Mouse (Mus musculus) thymus, postnatal 36 days (tissue): ENCODE data around the gene Hgfac.

Source experiments
- DNase-seq, 2 experiments: peaks; one replicate each; pipeline ENCODE4 v3.0.0; 2022; ENCODE audit warnings: mixed read lengths in 2 of 2

The Hgfac gene

DNA sequence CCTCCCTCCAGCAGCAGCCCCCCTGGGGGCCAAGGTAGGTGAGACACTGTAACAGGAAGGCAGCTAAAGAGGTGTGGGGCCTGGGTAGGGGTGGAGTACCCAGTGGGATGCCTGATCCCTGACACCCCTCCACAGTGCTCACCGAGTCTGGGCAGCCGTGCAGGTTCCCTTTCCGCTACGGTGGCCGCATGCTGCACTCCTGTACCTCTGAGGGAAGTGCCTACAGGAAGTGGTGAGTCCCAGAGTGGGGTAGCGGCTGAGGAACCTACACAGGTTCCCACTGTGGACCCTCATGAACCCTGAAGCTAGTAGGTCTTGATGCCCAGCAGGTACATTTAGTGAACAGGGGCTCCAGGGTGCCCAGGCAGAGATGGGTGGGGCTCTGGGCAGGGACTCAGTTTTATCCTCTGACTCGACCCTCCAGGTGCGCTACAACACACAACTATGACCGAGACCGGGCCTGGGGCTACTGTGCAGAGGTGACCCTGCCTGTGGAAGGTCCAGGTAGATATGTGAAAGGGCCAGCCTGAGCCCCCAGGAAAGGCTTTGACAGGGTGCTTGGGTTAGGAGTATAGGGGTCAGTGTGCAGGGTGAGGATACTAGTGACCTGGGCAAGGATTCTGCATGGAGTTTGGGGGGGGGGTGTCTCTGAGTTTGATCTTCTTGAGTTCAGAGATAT is 1.3 kb downstream of the Hgfac start:
- peak; percentile 47 to 66 for DNase-seq

DNA sequence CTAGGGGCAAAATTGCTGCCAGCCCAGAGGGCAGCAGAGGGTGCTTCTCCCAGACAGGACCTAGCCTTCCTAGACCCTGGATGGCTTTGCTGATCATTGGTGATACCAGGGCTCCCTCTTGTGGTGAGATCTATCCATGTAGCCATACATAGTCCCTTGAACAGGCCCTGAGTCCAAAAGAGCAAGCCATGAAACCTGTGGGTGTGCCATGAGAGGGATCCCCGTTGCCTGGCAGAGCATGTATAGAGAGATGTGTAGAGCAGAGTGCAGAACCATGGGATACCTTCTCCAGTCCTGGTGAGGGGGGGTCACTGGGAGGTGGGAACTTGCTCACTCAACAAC is 1.8 kb downstream of the Hgfac start:
- peak; percentile 61 for DNase-seq

DNA sequence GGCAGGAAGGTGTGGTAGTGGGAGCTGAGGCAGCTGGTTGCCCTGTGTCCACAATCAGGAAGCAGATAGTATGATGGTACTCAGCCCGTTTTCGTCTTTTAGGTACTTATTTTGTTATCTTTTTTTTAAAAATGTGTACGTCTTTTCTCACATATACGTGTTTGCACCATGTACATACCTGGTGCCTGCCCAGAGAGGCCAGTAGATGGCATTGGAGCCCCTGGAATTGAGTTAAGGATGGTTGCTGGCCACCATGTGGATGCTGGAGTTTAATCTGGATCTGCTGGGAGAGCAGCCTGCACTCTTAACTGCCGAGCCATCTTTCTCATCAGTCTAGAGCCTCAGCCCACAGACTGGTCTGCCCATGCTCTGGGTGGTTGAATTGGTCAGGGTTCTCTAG is 9.2 kb downstream of the Hgfac start:
- DNase-seq: no peak

DNA sequence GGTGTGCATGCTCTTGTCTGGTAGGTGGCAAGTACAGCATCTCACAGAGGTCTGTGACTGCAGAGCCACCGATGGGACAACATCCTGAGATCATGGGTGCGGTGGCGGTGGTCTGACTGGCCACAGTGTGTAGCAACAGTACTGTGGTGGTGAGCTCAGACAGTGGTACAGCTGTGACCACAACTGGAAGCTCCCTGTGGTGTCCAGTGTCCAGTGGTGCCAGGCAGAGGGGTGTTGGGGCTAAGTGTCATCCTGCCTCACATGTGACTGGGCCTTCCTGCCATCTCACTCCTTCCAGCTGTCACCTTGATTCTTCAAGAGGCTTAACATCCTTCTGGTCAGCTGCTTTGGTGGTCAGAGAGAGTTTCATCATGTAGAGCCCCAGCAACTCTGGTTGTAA is 13.3 kb downstream of the Hgfac start:
- no peak for DNase-seq

DNA sequence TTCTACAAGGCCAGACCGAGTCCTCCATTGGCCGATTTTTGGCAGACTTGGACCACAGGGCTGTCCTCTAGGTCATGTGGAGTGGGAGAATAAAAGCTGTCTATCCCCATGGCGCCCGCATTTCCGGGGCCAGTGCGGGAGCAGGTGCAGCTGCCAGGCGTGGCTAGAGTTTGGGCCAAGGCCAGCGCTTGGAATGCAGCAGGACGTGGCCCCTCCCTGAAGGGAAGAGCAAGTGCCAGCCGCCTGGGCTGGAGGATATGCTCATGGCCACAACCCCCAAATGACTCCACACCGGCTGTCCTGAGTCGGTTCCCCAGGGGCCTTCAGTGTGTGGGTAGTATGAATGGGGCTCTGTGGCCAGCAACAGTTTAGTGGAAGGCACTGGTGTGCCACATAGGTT is 13.8 kb downstream of the Hgfac start:
- no peak for DNase-seq

DNA sequence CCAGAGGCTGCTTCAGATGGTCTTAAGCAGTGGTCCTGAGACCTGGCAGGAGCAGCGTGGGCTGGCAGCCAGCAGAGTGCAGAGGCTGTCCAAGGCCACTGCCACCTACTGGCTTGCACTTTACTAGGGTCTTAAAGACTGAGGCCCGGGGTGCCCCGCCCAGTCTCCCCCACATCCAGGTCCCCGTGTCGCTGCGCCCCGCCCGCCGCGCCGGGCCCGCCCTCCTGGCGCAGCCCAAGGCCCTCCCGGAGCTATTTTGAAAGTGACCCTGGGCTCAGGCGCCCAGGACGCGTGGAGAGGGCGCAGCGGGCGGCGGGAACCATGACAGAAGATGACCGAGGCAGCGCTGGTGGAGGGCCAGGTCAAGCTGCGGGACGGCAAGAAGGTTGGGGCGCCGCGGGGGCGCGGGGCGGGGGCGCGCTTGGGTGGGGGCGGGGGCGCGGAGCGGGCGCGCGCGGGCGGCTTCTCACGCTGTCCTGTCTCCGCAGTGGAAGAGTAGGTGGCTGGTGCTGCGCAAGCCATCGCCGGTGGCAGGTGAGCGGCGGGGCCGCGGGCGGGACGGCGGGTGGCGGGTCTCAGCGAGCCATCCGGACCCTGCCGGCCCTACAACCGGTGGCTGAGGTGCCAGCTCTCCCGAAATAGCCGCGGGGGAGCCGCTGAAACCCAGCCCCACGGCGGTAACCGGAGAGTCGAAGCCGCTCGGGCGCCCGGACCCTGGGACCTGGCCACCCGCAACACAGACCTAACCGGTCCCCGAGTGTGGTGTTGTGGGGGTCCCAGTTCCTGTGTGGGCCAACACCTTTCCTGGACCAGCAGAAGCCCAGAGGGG is 15.5 kb downstream of the Hgfac start, which contains the start of gene Dok7:
Gene Dok7 (plus strand): TSS at position 163 of the 829 bp plus-strand sequence.
- DNase-seq: peak; percentile 58 to 72

DNA sequence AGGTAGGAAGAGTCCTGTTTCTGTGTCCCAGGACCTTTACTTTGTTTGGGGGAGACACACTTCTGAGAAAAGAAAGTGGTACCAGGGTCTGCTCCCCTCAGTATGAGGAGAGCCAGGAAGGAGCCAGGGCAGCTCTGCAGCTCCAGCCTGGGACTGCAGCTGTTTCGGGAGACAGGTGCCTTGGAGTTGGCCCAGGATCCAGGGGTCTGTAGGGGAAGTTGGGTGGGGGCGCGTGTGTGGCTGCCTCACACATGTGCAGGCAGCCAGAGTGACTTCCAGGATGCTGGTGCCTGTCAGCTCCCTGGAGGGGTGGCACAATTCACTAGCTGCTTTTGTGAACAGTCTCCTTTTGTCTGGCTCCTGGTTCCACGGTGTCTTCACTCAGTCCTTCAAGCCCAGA is 16.3 kb downstream of the Hgfac start:
- DNase-seq: no peak

DNA sequence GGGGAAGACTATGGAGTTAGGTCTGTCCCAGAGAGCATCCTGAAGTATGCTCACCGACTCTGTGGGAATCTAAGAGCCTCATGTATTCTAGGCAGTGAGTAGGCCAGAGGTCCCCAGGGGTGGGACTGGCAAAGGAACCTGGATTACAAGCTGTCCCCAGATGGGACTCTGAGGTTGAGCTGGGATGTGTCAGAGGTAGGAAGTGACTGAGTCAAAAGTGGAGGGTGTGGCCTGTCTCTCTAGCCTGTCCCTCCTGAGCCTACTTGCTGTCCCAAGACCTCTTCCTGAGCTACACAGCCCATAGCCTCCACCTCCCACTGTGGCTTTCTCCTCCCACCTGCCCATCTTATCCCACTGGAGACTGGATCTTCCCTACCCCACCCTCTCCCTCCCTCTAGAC is 16.9 kb downstream of the Hgfac start:
- no peak for DNase-seq

DNA sequence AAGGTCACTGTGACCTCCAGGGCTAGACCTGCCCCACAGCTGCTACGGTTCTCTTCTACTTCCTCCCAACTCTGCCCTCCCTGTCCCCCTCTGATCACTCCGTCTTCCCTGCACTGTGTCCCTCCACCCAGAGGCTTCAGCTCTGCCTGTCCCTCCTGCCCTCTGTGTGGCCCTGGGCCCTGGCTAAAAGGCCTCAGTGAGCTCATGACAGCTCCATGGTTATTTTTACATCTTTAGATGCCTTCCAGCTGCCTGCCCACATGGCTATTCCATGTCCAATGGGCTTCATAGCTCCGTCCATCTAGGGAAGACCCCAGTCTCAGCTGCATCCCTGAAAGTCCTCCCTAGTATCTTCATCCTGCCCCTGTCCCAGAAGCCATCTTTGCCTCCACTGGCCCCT is 18.8 kb downstream of the Hgfac start:
- DNase-seq: no peak

DNA sequence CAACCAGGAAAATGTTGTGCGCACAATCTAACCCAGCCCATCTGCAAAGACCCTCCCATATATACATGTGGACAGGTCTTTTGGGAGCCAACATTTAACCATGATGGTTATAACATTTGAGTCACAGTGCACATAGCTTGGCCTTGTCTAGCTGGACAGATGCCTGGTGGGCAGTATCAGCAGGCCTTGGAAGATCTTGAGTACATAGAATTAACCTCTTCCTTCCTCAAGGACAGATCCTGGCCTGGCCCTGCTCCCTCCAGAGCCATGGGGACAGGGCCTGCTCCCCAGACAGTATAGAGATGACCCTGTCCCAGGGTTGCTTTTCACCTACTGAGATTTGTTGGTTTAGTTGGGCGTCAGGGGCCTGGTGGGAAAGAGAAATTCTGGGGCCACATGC is 28.5 kb downstream of the Hgfac start:
- DNase-seq: no peak

DNA sequence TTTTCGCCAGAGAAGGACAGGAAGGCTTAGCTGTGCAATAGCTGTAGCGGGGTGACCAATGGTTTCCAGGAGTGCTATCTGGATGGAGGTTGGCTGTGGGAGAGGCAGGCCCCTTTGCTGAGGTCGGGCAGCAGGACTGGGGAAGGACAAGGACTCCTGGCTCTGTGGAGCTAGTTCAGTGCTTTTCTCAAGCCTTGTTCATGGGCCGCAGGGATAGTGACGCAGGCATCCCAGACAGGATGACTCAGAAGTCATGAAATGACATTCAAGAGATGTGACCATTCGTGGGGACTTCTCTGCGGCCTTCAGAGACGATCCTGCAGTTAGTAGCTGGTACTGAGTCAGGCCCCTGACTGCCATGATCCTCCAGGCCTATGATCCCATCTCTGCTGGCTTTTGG is 29.0 kb downstream of the Hgfac start:
- DNase-seq: no peak

DNA sequence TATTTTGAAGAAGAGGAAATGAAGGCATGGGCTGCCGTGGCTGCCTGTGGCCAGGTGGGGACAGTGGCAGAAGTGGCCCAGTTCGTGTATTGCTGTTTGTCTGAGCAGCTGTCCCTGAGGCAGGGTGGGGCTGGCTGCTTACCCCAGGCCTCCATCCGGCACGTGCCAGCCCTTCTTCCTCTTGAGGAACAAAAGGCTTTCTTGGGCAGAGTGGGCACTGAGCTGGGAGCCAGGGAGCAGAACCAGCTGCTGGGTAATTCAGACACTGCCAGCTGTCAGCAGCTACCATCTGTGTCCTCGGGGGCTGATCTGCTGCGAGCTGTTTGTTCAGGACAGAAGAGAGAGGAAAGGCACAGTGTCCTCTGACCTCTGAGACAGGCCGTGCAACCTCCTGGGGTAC is 29.6 kb downstream of the Hgfac start:
- no peak for DNase-seq

DNA sequence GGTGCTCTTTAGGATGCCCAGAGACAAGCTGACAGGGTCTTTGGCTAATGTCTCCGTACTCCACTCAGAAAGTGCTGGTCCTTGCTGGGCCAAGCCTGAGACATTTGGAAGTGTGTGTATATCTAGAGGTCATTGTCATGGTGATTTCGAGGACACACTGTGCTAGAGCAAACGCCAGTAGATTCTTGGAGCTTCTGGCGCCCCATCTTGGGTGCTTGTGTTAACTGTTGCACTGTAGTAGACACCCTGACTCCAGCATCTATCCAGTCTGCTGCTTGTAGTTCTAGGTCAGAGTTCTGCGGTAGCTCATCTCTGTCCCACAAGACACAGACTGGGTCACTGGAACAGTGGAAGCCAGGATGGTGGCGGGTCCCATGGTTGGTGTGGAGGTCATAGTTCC is 30.5 kb downstream of the Hgfac start:
- DNase-seq: no peak

DNA sequence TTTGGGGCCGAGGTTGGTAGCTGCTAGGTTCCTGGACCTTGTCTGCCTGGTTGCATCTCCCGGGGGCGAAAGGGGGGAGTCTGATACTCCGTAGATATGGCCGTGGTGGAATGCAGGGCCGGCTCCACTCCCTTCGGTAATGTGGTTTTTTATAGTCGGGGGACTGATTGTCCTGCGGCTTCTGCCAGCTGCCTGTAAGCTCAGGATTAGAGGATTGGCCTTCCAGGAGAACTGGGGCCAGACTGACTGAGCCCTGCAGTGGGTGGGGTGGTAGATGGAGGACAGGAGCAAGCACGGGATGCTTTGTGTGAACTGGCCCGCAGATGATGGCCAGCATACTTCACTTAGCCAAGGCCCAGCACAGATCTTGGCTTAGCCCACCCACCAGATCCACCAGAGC is 31.9 kb downstream of the Hgfac start:
- DNase-seq: no peak

DNA sequence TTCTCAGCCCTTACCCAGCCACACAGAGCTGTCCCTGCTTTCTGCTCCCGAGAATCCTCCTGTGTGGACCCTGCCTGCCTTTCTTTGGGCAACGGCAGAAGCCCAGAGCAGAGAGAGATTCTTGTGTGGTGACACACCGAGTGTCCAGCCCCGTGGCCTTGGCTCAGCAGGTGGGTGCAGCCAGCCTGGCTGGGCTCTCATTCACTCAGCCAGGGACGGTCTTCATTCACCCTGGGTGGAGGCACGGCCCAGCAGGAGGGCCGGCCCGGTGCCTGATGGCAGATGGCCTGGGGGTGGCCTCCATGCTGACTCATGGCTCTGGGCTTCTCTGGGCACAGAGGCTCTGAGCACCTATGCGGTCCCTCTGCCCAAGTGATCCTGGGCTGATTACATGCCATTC is 32.7 kb downstream of the Hgfac start:
- no peak for DNase-seq

DNA sequence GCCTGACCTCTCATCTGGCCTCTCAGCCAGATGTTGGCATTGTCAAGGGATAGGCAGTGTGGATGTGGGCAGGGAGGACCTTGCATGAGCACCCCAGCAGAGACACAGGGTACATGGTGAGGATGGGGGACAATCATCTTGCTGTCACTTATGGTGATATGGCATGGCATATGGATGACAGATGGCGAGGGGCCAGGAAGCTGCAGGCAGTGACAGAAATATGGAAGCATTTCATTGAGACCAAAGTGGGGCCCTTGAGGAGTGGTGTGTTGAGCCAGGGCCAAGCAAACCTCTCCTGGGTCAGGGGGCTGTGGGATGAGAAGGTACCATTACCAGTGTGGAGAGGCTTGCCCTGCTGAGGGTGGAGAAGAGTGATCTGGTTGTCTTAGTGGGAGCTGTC is 35.1 kb downstream of the Hgfac start:
- DNase-seq: no peak

DNA sequence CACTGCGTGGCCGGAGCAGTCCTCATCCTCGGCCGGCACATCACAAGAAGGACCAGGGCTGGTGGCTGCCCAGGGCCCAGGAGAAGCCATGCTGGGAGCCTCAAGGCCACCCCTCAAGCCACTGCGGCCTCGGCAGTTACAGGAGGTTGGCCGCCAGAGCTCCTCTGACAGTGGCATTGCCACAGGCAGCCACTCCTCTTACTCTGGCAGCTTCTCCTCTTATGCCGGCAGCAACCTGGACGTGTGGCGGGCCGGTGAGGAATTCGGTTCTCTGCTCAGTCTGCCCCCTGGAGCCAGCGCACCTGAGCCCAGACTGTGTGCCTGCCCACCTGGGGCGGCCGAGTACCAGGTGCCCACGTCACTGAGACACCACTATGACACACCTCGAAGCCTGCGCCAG is 37.8 kb downstream of the Hgfac start:
- DNase-seq: no peak

DNA sequence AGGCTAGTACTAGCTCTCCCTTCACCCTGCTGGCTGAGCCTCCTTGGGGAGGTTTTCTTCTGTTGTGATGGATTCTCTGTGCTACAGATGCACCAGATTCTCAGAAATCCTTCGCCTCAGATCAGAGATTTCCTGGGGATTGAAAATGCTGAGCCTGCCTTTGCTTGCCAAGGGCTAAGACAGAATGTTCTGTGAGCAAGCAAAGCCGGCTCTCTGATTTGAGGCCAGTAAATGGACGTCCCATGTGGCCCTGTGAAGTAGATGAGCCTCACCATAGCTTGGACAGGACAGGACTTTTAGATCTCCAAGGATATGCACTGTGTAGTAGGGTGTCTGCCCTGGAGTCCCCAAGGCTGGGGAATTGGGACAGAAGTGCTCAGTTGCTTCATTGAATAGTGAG is 43.6 kb downstream of the Hgfac start:
- DNase-seq: no peak

DNA sequence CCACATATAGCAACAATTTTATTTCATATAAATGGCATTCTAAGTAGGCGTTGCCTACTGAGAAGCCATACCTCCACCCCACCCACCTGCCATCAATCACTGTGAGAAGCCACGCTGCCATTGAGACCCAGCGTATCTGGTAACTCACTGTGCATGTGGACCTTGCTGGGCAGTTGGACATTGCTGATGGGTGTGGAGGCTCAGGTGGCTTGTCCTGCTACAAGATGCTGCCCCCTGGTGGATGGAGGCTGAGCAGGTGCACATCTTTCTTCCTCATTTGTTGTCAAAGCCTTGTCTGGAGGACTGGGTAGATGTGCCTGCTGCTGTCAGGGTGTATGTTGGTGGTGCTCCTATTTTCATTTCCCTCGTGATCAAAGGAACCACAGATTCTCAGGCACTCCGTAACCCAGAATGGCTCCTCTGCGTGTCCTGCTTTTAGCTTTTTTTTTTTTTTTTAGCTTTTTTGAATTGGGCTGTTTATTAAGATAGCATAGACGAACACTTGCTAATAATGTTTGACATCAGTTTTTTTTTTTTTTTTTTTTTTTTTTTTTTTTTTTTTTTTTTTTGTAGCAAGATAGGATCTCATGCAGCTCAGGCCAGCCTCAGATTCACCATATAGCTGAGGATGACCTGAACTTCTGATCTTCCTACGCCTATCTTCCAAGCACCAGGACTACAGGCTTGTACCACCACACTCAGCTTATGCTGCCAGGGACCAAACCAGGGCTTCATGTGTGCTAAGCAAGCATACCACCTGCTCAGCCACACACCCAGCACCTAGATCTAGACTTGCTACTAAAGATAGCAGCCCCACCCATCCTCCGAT is 47.7 kb downstream of the Hgfac start:
- peak; percentile 58 to 62 for DNase-seq

DNA sequence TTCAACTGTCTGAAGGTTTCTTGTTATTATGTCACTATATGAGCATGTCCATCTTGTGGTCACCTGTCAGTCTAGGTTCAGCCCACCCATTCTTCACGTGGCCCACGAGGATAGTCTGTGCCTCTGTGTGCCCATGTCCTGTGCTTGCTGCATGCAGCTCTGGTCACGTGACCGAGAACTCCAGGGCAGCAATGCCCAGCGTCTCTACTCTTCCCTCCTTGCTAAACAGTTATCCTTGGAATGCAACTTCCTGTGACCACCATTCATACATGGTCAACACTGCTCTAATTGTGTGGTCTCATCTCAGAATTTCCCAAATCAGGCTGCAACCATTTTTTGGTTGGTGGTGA is 48.3 kb downstream of the Hgfac start:
- DNase-seq: no peak

DNA sequence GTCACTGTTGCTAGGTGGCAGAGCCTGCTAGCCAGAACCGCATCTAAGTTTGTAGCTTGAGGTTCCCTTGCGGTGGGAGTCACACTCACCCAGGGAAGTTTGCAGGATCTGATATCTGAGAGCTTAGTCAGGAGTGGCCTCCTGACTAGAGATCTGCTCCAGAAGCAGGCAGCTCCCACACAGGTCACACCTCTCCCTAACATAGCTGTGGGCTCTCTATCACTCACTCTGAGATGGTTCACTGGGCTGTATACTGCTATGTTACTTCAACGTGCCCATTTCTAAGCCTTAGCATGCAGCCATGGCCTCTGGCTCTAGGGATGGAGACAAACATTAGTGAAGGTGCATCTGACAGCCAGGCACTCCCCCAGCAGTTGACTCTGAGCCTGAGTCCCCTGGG is 50.3 kb downstream of the Hgfac start:
- no peak for DNase-seq
